Mouse (Mus musculus): ENCODE measurements around the gene BC030867.

- TF ChIP-seq CTCF (IDR thresholded peaks at IDR 0.05; ENCODE audit: low read depth, low read length), result no peak
- no peak for TF ChIP-seq POLR2A (IDR thresholded peaks at IDR 0.05; ENCODE audit: extremely low read depth, insufficient read depth, low read length)
Observed at GRCm38 (mm10) chr11:102221954-102222351, 26.7 kb upstream of the BC030867 start.
